Mouse (Mus musculus): ENCODE measurements around the gene Gm20773.
"Not testable (repeated sequence)": the region's sequence is repeated elsewhere in the genome, so short reads cannot be mapped to it uniquely, and the experiment has no call there.

Gm20773 gene

DNA sequence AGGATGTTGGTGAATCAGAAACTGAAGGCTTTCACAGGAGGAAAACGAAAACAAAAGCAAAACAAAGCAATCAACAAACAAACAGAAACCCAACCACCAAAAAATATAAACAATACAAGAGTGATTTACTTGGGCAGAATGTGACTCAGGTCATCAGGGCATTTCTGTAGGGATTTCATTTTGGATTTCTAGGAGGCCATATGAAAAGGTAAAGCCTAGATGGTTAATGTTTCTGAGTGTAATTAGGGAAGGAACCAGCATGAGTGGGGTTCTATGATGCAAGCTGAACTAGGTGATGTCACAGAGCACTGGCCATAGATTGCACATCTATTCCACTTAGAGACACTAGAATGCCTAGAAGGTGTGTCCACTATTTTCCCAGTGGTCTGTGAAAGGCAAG is at the start of gene Gm20773:
Gene Gm20773 (plus strand): TSS at position 301 of the 400 bp plus-strand sequence.
- not testable (repeated sequence) for DNase-seq (ENCODE audit: low spot score in 2 of 2)

DNA sequence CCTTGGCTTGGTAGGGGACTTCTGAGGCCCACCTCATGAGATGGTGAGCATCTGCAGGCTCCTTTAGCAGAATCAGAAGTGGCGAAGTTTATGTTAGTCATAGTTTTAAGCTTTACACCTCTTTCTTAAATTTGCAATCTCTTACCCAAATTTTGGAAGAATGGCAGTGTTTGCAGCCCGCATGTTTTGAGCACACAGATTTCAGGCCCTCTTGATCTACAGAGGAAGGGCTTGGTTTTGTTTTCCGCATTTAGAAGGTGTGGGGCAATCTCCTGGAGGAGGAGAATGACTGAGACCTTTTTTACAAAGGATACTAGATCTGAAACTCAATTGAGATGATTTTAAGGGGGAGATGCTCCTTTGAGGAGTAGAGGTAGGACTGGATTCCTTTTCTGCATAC is 28.3 kb upstream of the Gm20773 start, which contains the start of gene Gm21866:
Gene Gm21866 (minus strand): TSS at position 101 of the 400 bp plus-strand sequence.
- DNase-seq (ENCODE audit: low spot score in 2 of 2) = not testable (repeated sequence)
